Mouse (Mus musculus): Measurements from ENCODE around the gene Olfr1185-ps1.
"Not testable (repeated sequence)": the region's sequence is repeated elsewhere in the genome, so short reads cannot be mapped to it uniquely, and the experiment has no call there.

The Olfr1185-ps1 gene

DNA sequence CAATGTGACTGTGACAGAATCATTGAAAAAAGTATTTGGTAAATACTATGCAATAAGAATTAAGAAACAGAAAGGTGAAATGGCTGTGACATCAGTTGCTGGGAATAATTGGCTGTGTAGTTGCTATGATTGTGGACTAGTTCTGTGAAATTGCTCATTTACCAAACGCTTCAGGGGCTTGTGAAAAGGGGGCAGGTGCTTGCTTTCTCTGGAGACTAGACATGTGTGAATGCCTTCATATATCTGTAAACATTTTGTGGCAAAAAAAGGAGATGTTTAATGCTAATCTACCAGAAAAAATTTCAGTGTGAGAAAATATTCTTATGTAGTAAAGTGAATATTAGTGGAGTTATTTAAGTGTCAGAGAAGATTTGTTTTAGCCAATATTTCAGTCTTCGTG, at the start of gene Olfr1185-ps1:
Olfr1185-ps1 (plus strand) TSS at position 301 of the 400 bp plus-strand sequence.
- no peak for DNase-seq

GRCm38 (mm10) chr2:88449031-88449430, 44.1 kb upstream of the Olfr1185-ps1 start, which contains the start of gene Gm13757:
Gene Gm13757, minus strand, starts transcription at chr2:88449131.
- DNase-seq: no peak

DNA sequence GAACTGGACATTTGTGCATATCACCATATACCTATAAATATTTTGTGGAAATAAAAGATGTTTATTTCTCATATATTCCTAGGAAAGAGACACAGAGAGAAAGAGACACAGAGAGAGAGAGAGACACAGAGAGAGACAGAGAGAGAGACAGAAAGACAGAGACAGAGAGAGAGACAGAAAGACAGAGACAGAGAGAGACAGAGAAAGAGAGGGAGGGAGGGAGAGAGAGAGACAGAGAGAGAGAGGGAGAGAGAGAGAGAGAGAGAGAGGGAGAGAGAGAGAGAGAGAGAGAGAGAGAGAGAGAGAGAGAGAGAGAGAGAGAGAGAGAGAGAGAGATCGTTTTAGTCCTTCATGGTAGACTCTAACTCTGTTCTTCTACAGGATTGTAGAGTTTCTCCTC, 38.6 kb upstream of the Olfr1185-ps1 start, which contains the start of gene Olfr1183:
Olfr1183 (plus strand) TSS at position 301 of the 400 bp plus-strand sequence.
- not testable (repeated sequence) for DNase-seq

DNA sequence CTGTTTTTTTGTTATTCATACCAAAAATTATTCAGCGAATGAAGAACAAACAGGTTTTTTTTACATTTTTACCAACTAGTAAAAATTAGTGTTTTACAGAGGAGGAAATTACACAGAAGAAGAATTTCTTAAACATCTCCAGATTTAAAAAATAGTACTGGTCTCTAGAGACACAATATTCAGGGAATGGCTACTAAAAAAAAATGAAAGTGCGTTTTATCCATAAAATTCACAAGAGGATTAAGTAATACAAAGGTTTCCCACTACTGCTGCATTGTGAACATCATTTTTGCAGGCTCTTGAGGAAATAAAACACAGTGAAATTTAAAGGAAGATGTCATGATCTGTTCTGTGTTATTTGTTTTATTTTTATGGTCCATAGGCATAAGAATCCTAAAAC, 9.8 kb upstream of the Olfr1185-ps1 start, which contains the start of gene Olfr1184:
Olfr1184 (plus strand) TSS at position 301 of the 400 bp plus-strand sequence.
- no peak for DNase-seq

GRCm38 (mm10) chr2:88518251-88518650, 25.1 kb downstream of the Olfr1185-ps1 start, which contains the start of gene Olfr1186:
Gene Olfr1186, plus strand, starts transcription at chr2:88518551.
- no peak for DNase-seq

GRCm38 (mm10) chr2:88525720-88526119, 32.6 kb downstream of the Olfr1185-ps1 start:
- no peak for DNase-seq

Data from kidney, adult 8-10 months (tissue).